In genomic region chr3:69598261-69599165, GRCm38 (mm10) we compare ENCODE assay signal across 8 mouse cellular contexts. TPM values are rescaled to one million over a fixed set of nuclear protein-coding genes. Genes with fewer than 3 reads are reported as not detected.
DNase-seq lines count a peak whose midpoint lies in the region; ATAC-seq and TF ChIP-seq lines count a peak whose summit lies in the region.

Gene B3galnt1, minus strand, starts transcription at chr3:69598960.

- H3K79me3 ChIP-seq in C2C12 (ENCODE audit: low read depth) = no peaks in the 10 kb centered on the region

- ATAC-seq in forebrain, embryonic 11.5 days (replicated peaks; ENCODE audit: low FRiP score) = peak; percentile 89
- ATAC-seq in heart, embryonic 14.5 days (ENCODE audit: insufficient number of reproducible peaks, insufficient read depth, low FRiP score, low read depth) = peak; percentile 63; the same call in 1 of the 2 replicates
- ATAC-seq in liver, embryonic 13.5 days (ENCODE audit: low read depth) = no peak
- ATAC-seq in neural tube, embryonic 11.5 days (ENCODE audit: insufficient read depth, low FRiP score, low TSS enrichment) = peak; percentile 88

- peak; percentile 45 for TF ChIP-seq CTCF in C2C12 (IDR thresholded peaks at IDR 0.05; ENCODE audit: control insufficient read depth, insufficient read depth, insufficient read length)

- H3K4me2 ChIP-seq in forebrain, embryonic 11.5 days (ENCODE audit: low read depth, low read length, severe bottlenecking) = peak within 1 kb of the TSS; percentile 79
- H3K4me2 ChIP-seq in heart, embryonic 14.5 days (ENCODE audit: low read length) = peak within 1 kb of the TSS; percentile 90
- H3K4me2 ChIP-seq in liver, embryonic 13.5 days = peak within 1 kb of the TSS; percentile 68
- peak within 1 kb of the TSS; percentile 75 for H3K4me2 ChIP-seq in neural tube, embryonic 11.5 days (ENCODE audit: low read depth)

- H3K9ac ChIP-seq in forebrain, embryonic 11.5 days (ENCODE audit: low read length) = peak within 1 kb of the TSS; percentile 82
- H3K9ac ChIP-seq in heart, embryonic 14.5 days (ENCODE audit: low read length) = peak within 1 kb of the TSS; percentile 80
- H3K9ac ChIP-seq in liver, embryonic 13.5 days = peak within 1 kb of the TSS; percentile 58
- H3K9ac ChIP-seq in neural tube, embryonic 11.5 days (ENCODE audit: low read length) = peak within 1 kb of the TSS; percentile 78

- H3K36me3 ChIP-seq in C2C12 (ENCODE audit: control insufficient read depth, insufficient read depth) = no peaks in the 10 kb centered on the region
- no peaks in the 10 kb centered on the region for H3K36me3 ChIP-seq in forebrain, embryonic 11.5 days (ENCODE audit: control insufficient read depth, insufficient read depth, low read length)
- H3K36me3 ChIP-seq in heart, embryonic 14.5 days (ENCODE audit: control insufficient read depth, insufficient read depth, low read length) = no peaks in the 10 kb centered on the region
- H3K36me3 ChIP-seq in liver, embryonic 13.5 days = no peaks in the 10 kb centered on the region
- H3K36me3 ChIP-seq in neural tube, embryonic 11.5 days (ENCODE audit: control insufficient read depth, insufficient read depth, low read length) = no peaks in the 10 kb centered on the region

- H3K4me3 ChIP-seq in C2C12 (ENCODE audit: insufficient read depth, poor library complexity, severe bottlenecking) = peak within 1 kb of the TSS; percentile 23
- peak within 1 kb of the TSS; percentile 73 for H3K4me3 ChIP-seq in forebrain, embryonic 11.5 days (ENCODE audit: low read depth, low read length)
- H3K4me3 ChIP-seq in heart, embryonic 14.5 days (ENCODE audit: control insufficient read depth in 1 of 2, insufficient read depth in 1 of 2, low read depth in 1 of 2, low read length in 2 of 2) = peak within 1 kb of the TSS; percentile 60 to 74
- H3K4me3 ChIP-seq in liver, embryonic 13.5 days (replicated peaks) = peak within 1 kb of the TSS; percentile 60
- peak within 1 kb of the TSS; percentile 71 for H3K4me3 ChIP-seq in neural tube, embryonic 11.5 days (ENCODE audit: low read depth, low read length)

- H3K79me2 ChIP-seq in C2C12 (ENCODE audit: control insufficient read depth, insufficient read depth) = no peaks in the 10 kb centered on the region

- no peak within 1 kb of the TSS for H3K27ac ChIP-seq in forebrain, embryonic 11.5 days (ENCODE audit: low read depth, low read length)
- 0 out of 4 replicates have a peak within 1 kb of the TSS, but pooled peaks of 1 of the 2 experiments have one; percentile 1 for H3K27ac ChIP-seq in heart, embryonic 14.5 days (replicated peaks in 1 of 2; ENCODE audit: control insufficient read depth in 1 of 2, insufficient read depth in 1 of 2, low read depth in 2 of 2, low read length in 2 of 2)
- H3K27ac ChIP-seq in liver, embryonic 13.5 days = no peak within 1 kb of the TSS
- 0 out of 2 replicates have a peak within 1 kb of the TSS, but pooled peaks have one; percentile 23 for H3K27ac ChIP-seq in neural tube, embryonic 11.5 days (ENCODE audit: low read depth, low read length)

- H3K27me3 ChIP-seq in C2C12 (ENCODE audit: control insufficient read depth, insufficient read depth, insufficient read length) = no peaks in the 10 kb centered on the region
- H3K27me3 ChIP-seq in forebrain, embryonic 11.5 days (ENCODE audit: control insufficient read depth, insufficient read depth, low read length) = no peaks in the 10 kb centered on the region
- no peaks in the 10 kb centered on the region for H3K27me3 ChIP-seq in heart, embryonic 14.5 days (ENCODE audit: control insufficient read depth, insufficient read depth, low read length)
- peaks cover 30% of the 10 kb centered on the region for H3K27me3 ChIP-seq in liver, embryonic 13.5 days
- H3K27me3 ChIP-seq in neural tube, embryonic 11.5 days (ENCODE audit: control insufficient read depth, insufficient read depth, low read length) = no peaks in the 10 kb centered on the region

- H3K4me1 ChIP-seq in forebrain, embryonic 11.5 days (replicated peaks; ENCODE audit: control insufficient read depth, insufficient read depth, low read length) = peaks cover 2% of the 10 kb centered on the region; the same call in 1 of the 2 replicates
- peaks cover 3 to 13% of the 10 kb centered on the region in 2 experiments; a peak in 3 of 4 replicates for H3K4me1 ChIP-seq in heart, embryonic 14.5 days (ENCODE audit: control insufficient read depth in 2 of 2, insufficient read depth in 2 of 2, low read length in 2 of 2)
- H3K4me1 ChIP-seq in liver, embryonic 13.5 days (replicated peaks) = no peaks in the 10 kb centered on the region
- peaks cover 4% of the 10 kb centered on the region; the same call in 1 of the 2 replicates for H3K4me1 ChIP-seq in neural tube, embryonic 11.5 days (ENCODE audit: control insufficient read depth, insufficient read depth, low read length)

- no peaks in the 10 kb centered on the region for H3K9me3 ChIP-seq in forebrain, embryonic 11.5 days (ENCODE audit: control insufficient read depth, low read length)
- no peaks in the 10 kb centered on the region for H3K9me3 ChIP-seq in heart, embryonic 14.5 days (ENCODE audit: control insufficient read depth, low read length)
- no peaks in the 10 kb centered on the region for H3K9me3 ChIP-seq in liver, embryonic 13.5 days (replicated peaks)
- no peaks in the 10 kb centered on the region for H3K9me3 ChIP-seq in neural tube, embryonic 11.5 days (ENCODE audit: control insufficient read depth, low read length)

- peak; percentile 87 for DNase-seq in brain, adult 2 months (ENCODE audit: low read depth, low spot score)
- peak; percentile 83 for DNase-seq in forebrain, embryonic 11.5 days (ENCODE audit: low spot score)
- peak; percentile 80 for DNase-seq in kidney, postnatal 10 days
- no peak for DNase-seq in liver, embryonic 13.5 days
- DNase-seq in neural tube, embryonic 11.5 days (ENCODE audit: low spot score) = peak; percentile 83
- peak; percentile 73 for DNase-seq in testis, postnatal 10 days (ENCODE audit: low spot score)

- WGBS in forebrain, embryonic 11.5 days = under 1% methylated on average over 73 of the region's 99 CpGs
- WGBS in heart, embryonic 14.5 days = under 1% methylated on average over 57 of the region's 99 CpGs
- WGBS in liver, embryonic 13.5 days (ENCODE audit: insufficient replicate concordance) = 3% methylated on average over 49 of the region's 99 CpGs
- WGBS in neural tube, embryonic 11.5 days = under 1% methylated on average over 70 of the region's 99 CpGs

- H3ac ChIP-seq in C2C12 (ENCODE audit: control insufficient read depth, insufficient read length, low read depth) = peak within 1 kb of the TSS; percentile 53

TF ChIP-seq in C2C12, 6 proteins besides CTCF, POLR2A, EP300 and RAD21:
- TF ChIP-seq MAX (IDR thresholded peaks at IDR 0.05) = no peak
- no peak for TF ChIP-seq FOSL1 (IDR thresholded peaks at IDR 0.05; ENCODE audit: insufficient read depth, low read length, poor library complexity, severe bottlenecking)
- no peak for TF ChIP-seq MYOG (IDR thresholded peaks at IDR 0.05; ENCODE audit: control insufficient read depth, extremely low read depth, insufficient read length)
- no peak for TF ChIP-seq USF1 (IDR thresholded peaks at IDR 0.05; ENCODE audit: low read depth)
- no peak for TF ChIP-seq MYOD1 (IDR thresholded peaks at IDR 0.05; ENCODE audit: control insufficient read depth, insufficient read length, low read depth)

RNA-seq across cellular contexts. Expression of gene B3galnt1, which starts in this region (rescaled TPM):
- polyA plus RNA-seq in C2C12 (2012; fragmentation: generic; extraction: Trizol) = 4.7 TPM
- 33.4 and 36.8 TPM in 2 replicates for polyA plus RNA-seq in forebrain, embryonic 11.5 days (2014; fragmentation: Nextera tagmentation; extraction: Ambion mirVana)
- polyA plus RNA-seq in heart, embryonic 14.5 days (2014; fragmentation: Nextera tagmentation; extraction: Ambion mirVana) = 22.3 and 23.8 TPM in 2 replicates
- 3.7 and 3.9 TPM in 2 replicates for polyA plus RNA-seq in liver, embryonic 13.5 days (2015; fragmentation: Nextera tagmentation; extraction: Ambion mirVana)
- polyA plus RNA-seq in neural tube, embryonic 11.5 days (2014; fragmentation: Nextera tagmentation; extraction: Ambion mirVana) = 43.5 and 44.2 TPM in 2 replicates

Comparison
In these comparisons a context has a peak if more than half of its experiments do, and no peak if none do; other contexts are left out.
1. H3K4me3 ChIP-seq: peak in every context shown above with its lines; median percentile 73 in forebrain, embryonic 11.5 days; 71 in neural tube, embryonic 11.5 days; 67 in heart, embryonic 14.5 days; 60 in liver, embryonic 13.5 days; 23 in C2C12.